Comparison of ENCODE assay signal across 8 mouse cellular contexts in genomic region chr11:93955256-93956150, GRCm38 (mm10). TPM values are rescaled to one million over a fixed set of nuclear protein-coding genes. Genes with fewer than 3 reads are reported as not detected.
A peak's percentile ranks its signal among the peaks of the same experiment; 100 is the strongest.
DNase-seq lines count a peak whose midpoint lies in the region; ATAC-seq and TF ChIP-seq lines count a peak whose summit lies in the region.

No protein-coding gene starts in this region.

- H3K4me1 ChIP-seq in embryonic fibroblast, embryonic 13.5 days (ENCODE audit: control insufficient read depth, insufficient read depth, low read length), result peaks cover 12% of the 10 kb centered on the region; the same call in 1 of the 2 replicates
- peaks cover 27% of the 10 kb centered on the region for H3K4me1 ChIP-seq in heart, embryonic 10.5 days
- H3K4me1 ChIP-seq in kidney, embryonic 15.5 days, result peaks cover 40% of the 10 kb centered on the region
- peaks cover 25% of the 10 kb centered on the region for H3K4me1 ChIP-seq in limb, embryonic 15.5 days
- H3K4me1 ChIP-seq in midbrain, postnatal 0 days (ENCODE audit: insufficient read depth, low read length), result no peaks in the 10 kb centered on the region; the same call in 1 of the 2 replicates

- TF ChIP-seq POLR2A in embryonic fibroblast, embryonic 13.5 days (IDR thresholded peaks at IDR 0.05; ENCODE audit: low read depth, low read length), result peak; percentile 80

- under 1% methylated on average over 66 of the region's 67 CpGs for WGBS in heart, embryonic 10.5 days
- whole genome bisulfite sequencing in kidney, embryonic 15.5 days, result under 1% methylated on average over 67 of the region's 67 CpGs
- under 1% methylated on average over 67 of the region's 67 CpGs for WGBS in limb, embryonic 15.5 days
- 0% methylated on average over 64 of the region's 67 CpGs for WGBS in midbrain, postnatal 0 days

- TF ChIP-seq CTCF in C2C12 (IDR thresholded peaks at IDR 0.05; ENCODE audit: control insufficient read depth, insufficient read depth, insufficient read length), result no peak
- TF ChIP-seq CTCF in embryonic fibroblast, embryonic 13.5 days (IDR thresholded peaks at IDR 0.05; ENCODE audit: borderline replicate concordance, insufficient read depth, low read length), result no peak
- TF ChIP-seq CTCF in midbrain, postnatal 0 days (IDR thresholded peaks at IDR 0.05), result peak; percentile 64

- peaks cover 25% of the 10 kb centered on the region for H3K79me3 ChIP-seq in C2C12 (ENCODE audit: low read depth)

- ATAC-seq in kidney, embryonic 15.5 days (replicated peaks; ENCODE audit: low FRiP score), result peak; percentile 98
- peak; percentile 95 for ATAC-seq in limb, embryonic 15.5 days (ENCODE audit: insufficient number of reproducible peaks, low FRiP score, low TSS enrichment, low read depth)
- peak; percentile 92 for ATAC-seq in midbrain, postnatal 0 days (ENCODE audit: low FRiP score)

- peak overlapping the region; percentile 96 for H3K27ac ChIP-seq in embryonic fibroblast, embryonic 13.5 days (ENCODE audit: insufficient read depth, low read length)
- H3K27ac ChIP-seq in heart, embryonic 10.5 days, result peak overlapping the region; percentile 90
- peak overlapping the region; percentile 95 for H3K27ac ChIP-seq in kidney, embryonic 15.5 days
- H3K27ac ChIP-seq in limb, embryonic 15.5 days, result peak overlapping the region; percentile 93
- H3K27ac ChIP-seq in midbrain, postnatal 0 days (ENCODE audit: low read depth, low read length), result peak overlapping the region; percentile 66

- no peaks in the 10 kb centered on the region for H3K27me3 ChIP-seq in C2C12 (ENCODE audit: control insufficient read depth, insufficient read depth, insufficient read length)
- H3K27me3 ChIP-seq in heart, embryonic 10.5 days (ENCODE audit: insufficient read depth, poor library complexity, severe bottlenecking), result no peaks in the 10 kb centered on the region
- no peaks in the 10 kb centered on the region for H3K27me3 ChIP-seq in kidney, embryonic 15.5 days
- H3K27me3 ChIP-seq in limb, embryonic 15.5 days, result no peaks in the 10 kb centered on the region
- H3K27me3 ChIP-seq in midbrain, postnatal 0 days (ENCODE audit: insufficient read depth, low read length), result no peaks in the 10 kb centered on the region

- peak overlapping the region; percentile 72 for H3ac ChIP-seq in C2C12 (ENCODE audit: control insufficient read depth, insufficient read length, low read depth)

- DNase-seq in brain, adult 2 months (ENCODE audit: low read depth, low spot score), result peak; percentile 93
- DNase-seq in heart, embryonic 10.5 days (ENCODE audit: low spot score), result peak; percentile 97
- peak; percentile 89 for DNase-seq in midbrain, postnatal 0 days (ENCODE audit: low spot score)
- DNase-seq in spleen, postnatal 14 days (ENCODE audit: low spot score in 2 of 2), result peak; percentile 78 to 83

- peaks cover 44% of the 10 kb centered on the region for H3K79me2 ChIP-seq in C2C12 (ENCODE audit: control insufficient read depth, insufficient read depth)

- peak overlapping the region; percentile 89 for H3K4me3 ChIP-seq in C2C12 (ENCODE audit: insufficient read depth, poor library complexity, severe bottlenecking)
- H3K4me3 ChIP-seq in embryonic fibroblast, embryonic 13.5 days (ENCODE audit: insufficient read depth, low read length), result peak overlapping the region; percentile 90
- peak overlapping the region; percentile 71 for H3K4me3 ChIP-seq in heart, embryonic 10.5 days
- H3K4me3 ChIP-seq in kidney, embryonic 15.5 days (replicated peaks), result peak overlapping the region; percentile 72
- peak overlapping the region; percentile 63 for H3K4me3 ChIP-seq in limb, embryonic 15.5 days
- peak overlapping the region; percentile 52 for H3K4me3 ChIP-seq in midbrain, postnatal 0 days (ENCODE audit: low read depth, low read length)

- peak overlapping the region; percentile 71 for H3K9ac ChIP-seq in kidney, embryonic 15.5 days
- H3K9ac ChIP-seq in limb, embryonic 15.5 days, result peak overlapping the region; percentile 68
- peak overlapping the region; percentile 72 for H3K9ac ChIP-seq in midbrain, postnatal 0 days (replicated peaks; ENCODE audit: low read length, poor library complexity, severe bottlenecking)

- peak overlapping the region; percentile 87 for H3K4me2 ChIP-seq in kidney, embryonic 15.5 days
- H3K4me2 ChIP-seq in limb, embryonic 15.5 days, result peak overlapping the region; percentile 89
- H3K4me2 ChIP-seq in midbrain, postnatal 0 days (ENCODE audit: low read depth, low read length, poor library complexity, severe bottlenecking), result peak overlapping the region; percentile 85

- peaks cover 68% of the 10 kb centered on the region for H3K36me3 ChIP-seq in C2C12 (ENCODE audit: control insufficient read depth, insufficient read depth)
- H3K36me3 ChIP-seq in heart, embryonic 10.5 days, result peaks cover 64% of the 10 kb centered on the region
- H3K36me3 ChIP-seq in kidney, embryonic 15.5 days, result peaks cover 68% of the 10 kb centered on the region
- H3K36me3 ChIP-seq in limb, embryonic 15.5 days, result peaks cover 52% of the 10 kb centered on the region
- peaks cover 17% of the 10 kb centered on the region for H3K36me3 ChIP-seq in midbrain, postnatal 0 days (ENCODE audit: insufficient read depth, low read length)

- no peaks in the 10 kb centered on the region for H3K9me3 ChIP-seq in heart, embryonic 10.5 days
- no peaks in the 10 kb centered on the region for H3K9me3 ChIP-seq in kidney, embryonic 15.5 days (replicated peaks)
- no peaks in the 10 kb centered on the region for H3K9me3 ChIP-seq in limb, embryonic 15.5 days
- H3K9me3 ChIP-seq in midbrain, postnatal 0 days (ENCODE audit: low read length), result no peaks in the 10 kb centered on the region

TF ChIP-seq in C2C12, 6 proteins besides CTCF, POLR2A, EP300 and RAD21:
- TF ChIP-seq CEBPB (IDR thresholded peaks at IDR 0.05; ENCODE audit: low read depth), result no peak
- TF ChIP-seq FOSL1 (IDR thresholded peaks at IDR 0.05; ENCODE audit: insufficient read depth, low read length, poor library complexity, severe bottlenecking), result no peak
- TF ChIP-seq MYOD1 (IDR thresholded peaks at IDR 0.05; ENCODE audit: control insufficient read depth, insufficient read length, low read depth), result no peak
- peak; percentile 35 for TF ChIP-seq MAX (IDR thresholded peaks at IDR 0.05)
- peak; percentile 46 for TF ChIP-seq USF1 (IDR thresholded peaks at IDR 0.05; ENCODE audit: low read depth)
- TF ChIP-seq MYOG (IDR thresholded peaks at IDR 0.05; ENCODE audit: control insufficient read depth, extremely low read depth, insufficient read length), result no peak

RNA-seq across cellular contexts. Expression of gene Nme2, which starts 0.6 kb away (rescaled TPM):
- polyA plus RNA-seq in C2C12 (2012; fragmentation: generic; extraction: Trizol), result 982 TPM
- polyA plus RNA-seq in embryonic fibroblast, embryonic 13.5 days (2011; ENCODE audit: insufficient read length, low read depth, missing spikeins), result 571 and 736 TPM in 2 replicates
- polyA plus RNA-seq in heart, embryonic 10.5 days (2016; fragmentation: Nextera tagmentation; extraction: Ambion mirVana), result 176 and 218 TPM in 2 replicates
- polyA plus RNA-seq in kidney, embryonic 15.5 days (2015; fragmentation: Nextera tagmentation; extraction: Ambion mirVana), result 262 and 314 TPM in 2 replicates
- polyA plus RNA-seq in limb, embryonic 15.5 days (2015; fragmentation: Nextera tagmentation; extraction: Ambion mirVana), result 322 and 365 TPM in 2 replicates
- 237 and 286 TPM in 2 replicates for total RNA-seq in midbrain, postnatal 0 days (2014; rRNA removed)
- 139 and 145 TPM in 2 replicates for polyA plus RNA-seq in midbrain, postnatal 0 days (2015; fragmentation: Nextera tagmentation; extraction: Ambion mirVana)

RNA-seq across cellular contexts. Expression of gene Gm20390, which starts 12.6 kb away (rescaled TPM):
- polyA plus RNA-seq in C2C12 (2012; fragmentation: generic; extraction: Trizol), result 578 TPM
- 222 and 270 TPM in 2 replicates for polyA plus RNA-seq in embryonic fibroblast, embryonic 13.5 days (2011; ENCODE audit: insufficient read length, low read depth, missing spikeins)
- polyA plus RNA-seq in heart, embryonic 10.5 days (2016; fragmentation: Nextera tagmentation; extraction: Ambion mirVana), result 432 and 461 TPM in 2 replicates
- 462 and 483 TPM in 2 replicates for polyA plus RNA-seq in kidney, embryonic 15.5 days (2015; fragmentation: Nextera tagmentation; extraction: Ambion mirVana)
- 341 and 347 TPM in 2 replicates for polyA plus RNA-seq in limb, embryonic 15.5 days (2015; fragmentation: Nextera tagmentation; extraction: Ambion mirVana)
- total RNA-seq in midbrain, postnatal 0 days (2014; rRNA removed), result 61.1 and 113 TPM in 2 replicates
- 370 and 379 TPM in 2 replicates for polyA plus RNA-seq in midbrain, postnatal 0 days (2015; fragmentation: Nextera tagmentation; extraction: Ambion mirVana)

RNA-seq across cellular contexts. Expression of gene Nme1, which starts 12.8 kb away (rescaled TPM):
- polyA plus RNA-seq in C2C12 (2012; fragmentation: generic; extraction: Trizol), result 109 TPM
- 37.8 and 43.2 TPM in 2 replicates for polyA plus RNA-seq in embryonic fibroblast, embryonic 13.5 days (2011; ENCODE audit: insufficient read length, low read depth, missing spikeins)
- 188 and 263 TPM in 2 replicates for polyA plus RNA-seq in heart, embryonic 10.5 days (2016; fragmentation: Nextera tagmentation; extraction: Ambion mirVana)
- polyA plus RNA-seq in kidney, embryonic 15.5 days (2015; fragmentation: Nextera tagmentation; extraction: Ambion mirVana), result 165 and 172 TPM in 2 replicates
- 109 and 113 TPM in 2 replicates for polyA plus RNA-seq in limb, embryonic 15.5 days (2015; fragmentation: Nextera tagmentation; extraction: Ambion mirVana)
- total RNA-seq in midbrain, postnatal 0 days (2014; rRNA removed), result 46.2 and 66.9 TPM in 2 replicates
- polyA plus RNA-seq in midbrain, postnatal 0 days (2015; fragmentation: Nextera tagmentation; extraction: Ambion mirVana), result 383 and 424 TPM in 2 replicates

RNA-seq across cellular contexts. Expression of gene Spag9, which starts 40.4 kb away (rescaled TPM):
- polyA plus RNA-seq in C2C12 (2012; fragmentation: generic; extraction: Trizol), result 12.6 TPM
- polyA plus RNA-seq in embryonic fibroblast, embryonic 13.5 days (2011; ENCODE audit: insufficient read length, low read depth, missing spikeins), result 93.7 and 103 TPM in 2 replicates
- polyA plus RNA-seq in heart, embryonic 10.5 days (2016; fragmentation: Nextera tagmentation; extraction: Ambion mirVana), result 27.8 and 32.4 TPM in 2 replicates
- 35.1 and 37.2 TPM in 2 replicates for polyA plus RNA-seq in kidney, embryonic 15.5 days (2015; fragmentation: Nextera tagmentation; extraction: Ambion mirVana)
- 39.4 and 44.0 TPM in 2 replicates for polyA plus RNA-seq in limb, embryonic 15.5 days (2015; fragmentation: Nextera tagmentation; extraction: Ambion mirVana)
- 131 and 161 TPM in 2 replicates for total RNA-seq in midbrain, postnatal 0 days (2014; rRNA removed)
- polyA plus RNA-seq in midbrain, postnatal 0 days (2015; fragmentation: Nextera tagmentation; extraction: Ambion mirVana), result 66.8 and 80.7 TPM in 2 replicates

Comparison
In these comparisons a context has a peak if more than half of its experiments do, and no peak if none do; other contexts are left out.
1. Peak in every context shown above with its lines: DNase-seq, ATAC-seq, H3K4me3 ChIP-seq and H3K27ac ChIP-seq.